Mouse (Mus musculus) layer of hippocampus, adult 9-10 months (tissue): ENCODE results near the gene Tefm.

ENCODE experiments used
- DNase-seq: peaks from one replicate; pipeline ENCODE4 v3.0.0; 2022; ENCODE audit warnings: low spot score

Tefm gene

DNA sequence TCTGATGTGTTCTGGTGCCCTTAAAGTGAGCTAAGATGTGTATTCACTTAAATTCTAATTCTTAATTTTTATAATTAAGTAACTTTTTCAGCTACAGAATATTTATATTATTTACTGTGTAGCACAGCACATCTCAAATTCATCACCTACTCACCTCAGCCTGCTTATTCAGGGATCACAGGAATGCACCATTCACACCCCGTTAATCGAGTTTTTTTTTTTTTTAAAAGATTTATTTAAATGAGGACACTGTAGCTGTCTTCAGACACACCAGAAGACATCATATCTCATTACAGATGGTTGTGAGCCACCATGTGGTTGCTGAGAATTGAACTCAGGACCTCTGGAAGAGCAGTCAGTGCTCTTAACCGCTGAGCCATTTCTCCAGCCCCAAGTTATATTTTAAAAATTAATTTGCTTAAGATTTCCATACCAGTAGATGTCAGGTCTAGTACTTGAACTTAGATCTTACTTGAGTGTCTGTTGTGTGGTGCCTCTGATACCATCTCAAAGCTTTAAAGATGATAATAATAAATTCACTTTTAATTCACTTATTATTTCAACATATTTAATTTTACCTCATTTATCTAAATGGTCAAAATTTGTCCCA lies 51.3 kb downstream of the Tefm start:
- DNase-seq, result no peak

- no peak for DNase-seq
Observed at GRCm38 (mm10) chr11:80089817-80090214, 52.2 kb downstream of the Tefm start.

DNA sequence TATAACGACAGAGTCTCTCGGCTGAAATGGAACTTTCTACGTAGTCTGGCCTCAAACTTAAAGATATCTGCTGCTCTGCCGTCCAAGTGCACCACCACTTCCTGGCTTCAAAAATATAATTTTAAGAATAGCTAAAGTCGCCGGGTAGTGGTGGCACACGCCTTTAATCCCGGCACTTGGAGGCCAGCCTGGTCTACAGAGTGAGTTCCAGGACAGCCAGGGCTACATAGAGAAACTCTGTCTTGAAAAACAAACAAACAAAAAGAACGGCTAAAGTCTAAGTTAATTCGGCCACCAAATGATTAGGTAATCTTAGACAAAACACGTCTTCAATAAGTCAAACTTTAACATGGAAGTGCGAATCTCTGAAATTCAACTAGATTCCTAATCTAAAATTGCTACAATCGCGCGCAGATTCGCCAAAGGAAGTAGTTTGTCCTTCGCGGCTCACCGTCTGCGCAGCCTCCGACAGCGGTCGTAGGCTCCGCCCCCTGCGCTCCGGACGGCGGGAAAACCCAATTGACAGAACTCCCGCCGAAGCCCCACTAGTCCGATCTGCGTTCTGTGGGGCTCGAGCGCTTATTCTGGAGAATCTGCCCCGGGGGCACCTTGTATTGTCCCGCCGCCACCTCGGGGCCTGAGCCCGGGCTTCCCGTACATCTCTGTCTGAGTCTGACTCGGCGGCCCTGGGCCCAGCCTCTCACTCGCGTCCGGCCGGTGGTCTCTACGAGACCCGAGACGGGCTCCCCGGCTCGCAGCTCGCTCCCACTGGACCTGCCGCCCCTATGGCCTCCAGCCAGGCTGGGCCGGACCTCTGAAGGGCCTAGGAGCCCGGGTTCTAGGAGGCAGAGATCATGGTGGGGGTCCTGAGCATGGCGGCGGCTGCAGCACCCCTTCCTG lies 52.8 kb downstream of the Tefm start, which contains the start of gene Atad5:
Gene Atad5, plus strand, starts transcription at position 484 of the 900 bp plus-strand sequence.
- peak; percentile 67 for DNase-seq

DNA sequence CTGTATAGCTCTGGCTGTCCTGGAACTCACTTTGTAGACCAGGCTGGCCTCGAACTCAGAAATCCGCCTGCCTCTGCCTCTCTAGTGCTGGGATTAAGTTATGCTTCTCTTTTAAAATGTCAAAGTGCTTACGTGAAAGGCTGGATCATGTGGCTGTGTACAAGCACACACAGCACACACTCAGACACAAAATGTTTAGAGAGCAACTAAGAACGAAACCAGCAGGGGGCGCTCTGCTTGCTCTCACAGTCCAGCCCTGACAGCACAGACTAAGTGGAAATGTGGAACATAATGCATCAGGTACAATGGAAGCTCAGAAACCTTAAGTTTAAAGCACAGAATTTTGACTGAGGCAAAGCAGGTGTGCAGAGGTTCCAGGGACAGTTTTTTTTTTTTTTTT lies 55.1 kb downstream of the Tefm start:
- DNase-seq, result peak; percentile 72
